Mouse (Mus musculus) adrenal gland, adult (tissue): ENCODE results near the gene Bbs9.

Experiments used
- DNase-seq, 2 experiments: peaks; one replicate each; pipeline ENCODE4 v3.0.0; 2022 to 2023; ENCODE audit warnings: low spot score in 1 of 2; ENCODE audit not compliant: inconsistent age in 2 of 2

The Bbs9 gene

GRCm38 (mm10) chr9:22530734-22531489 lies 55.4 kb downstream of the Bbs9 start:
- no peak for DNase-seq

GRCm38 (mm10) chr9:22532112-22532511 lies 56.6 kb downstream of the Bbs9 start:
- DNase-seq: no peak

- peak; percentile 11 to 41 for DNase-seq
These were observed 57.4 kb downstream of the Bbs9 start for GRCm38 (mm10) chr9:22532810-22533447.

GRCm38 (mm10) chr9:22537767-22538373 lies 62.4 kb downstream of the Bbs9 start:
- no peak for DNase-seq

- no peak for DNase-seq
These were observed 64.0 kb downstream of the Bbs9 start for GRCm38 (mm10) chr9:22539546-22539945.

- DNase-seq: no peak
These were observed 65.6 kb downstream of the Bbs9 start for GRCm38 (mm10) chr9:22541130-22541529.

GRCm38 (mm10) chr9:22543467-22543866 lies 68.0 kb downstream of the Bbs9 start:
- no peak for DNase-seq

GRCm38 (mm10) chr9:22544349-22545341 lies 69.1 kb downstream of the Bbs9 start:
- no peak for DNase-seq

GRCm38 (mm10) chr9:22551273-22551672 lies 75.8 kb downstream of the Bbs9 start:
- DNase-seq: no peak

- no peak for DNase-seq
These were observed 80.6 kb downstream of the Bbs9 start for GRCm38 (mm10) chr9:22556076-22556475.

- peak; percentile 59 to 91 for DNase-seq
These were observed 82.0 kb downstream of the Bbs9 start for GRCm38 (mm10) chr9:22557467-22557866.

GRCm38 (mm10) chr9:22563612-22564347 lies 88.3 kb downstream of the Bbs9 start:
- no peak for DNase-seq

GRCm38 (mm10) chr9:22567726-22568125 lies 92.2 kb downstream of the Bbs9 start:
- DNase-seq: peak in 1 of 2 experiments; percentile 76

GRCm38 (mm10) chr9:22576426-22577139 lies 101.1 kb downstream of the Bbs9 start:
- no peak for DNase-seq

GRCm38 (mm10) chr9:22578266-22578665 lies 102.8 kb downstream of the Bbs9 start:
- no peak for DNase-seq

- DNase-seq: no peak
These were observed 108.7 kb downstream of the Bbs9 start for GRCm38 (mm10) chr9:22584221-22584620.

- DNase-seq: no peak
These were observed 117.5 kb downstream of the Bbs9 start for GRCm38 (mm10) chr9:22593032-22593431.

GRCm38 (mm10) chr9:22596650-22597049 lies 121.1 kb downstream of the Bbs9 start:
- DNase-seq: no peak

GRCm38 (mm10) chr9:22613271-22613824 lies 137.8 kb downstream of the Bbs9 start:
- peak; percentile 13 to 39 for DNase-seq
